Mouse (Mus musculus) forebrain, embryonic 15.5 days (tissue): ENCODE results near the gene Hcls1. TPM values are rescaled to one million over a fixed set of nuclear protein-coding genes. Genes with fewer than 3 reads are reported as not detected.

ENCODE experiments used
- ATAC-seq: fragments of 200-750 bp; cut with Nextera tagmentation; replicated peaks from 2 replicates; pipeline ENCODE4 v1.8.0; 2017; ENCODE audit warnings: mild to moderate bottlenecking, moderate TSS enrichment, moderate library complexity
- H3K27ac ChIP-seq: fragments of 300-500 bp; sonication (generic); replicated peaks from 2 replicates; pipeline ENCODE4 v1.5.1; 2015; ENCODE audit warnings: mild to moderate bottlenecking, inconsistent platforms
- H3K27me3 ChIP-seq: fragments of 300-500 bp; sonication (generic); 2 replicates; pipeline ENCODE4 v1.6.1; 2015; ENCODE audit warnings: inconsistent platforms
- H3K36me3 ChIP-seq: fragments of 300-500 bp; sonication (generic); 2 replicates; pipeline ENCODE4 v1.6.1; 2015; ENCODE audit warnings: mild to moderate bottlenecking, inconsistent platforms
- H3K4me1 ChIP-seq: fragments of 300-500 bp; sonication (generic); 2 replicates; pipeline ENCODE4 v1.6.1; 2015; ENCODE audit warnings: inconsistent platforms
- H3K4me2 ChIP-seq: fragments of 300-500 bp; sonication (generic); replicated peaks from 2 replicates; pipeline ENCODE4 v1.6.1; 2015; ENCODE audit warnings: mild to moderate bottlenecking, inconsistent platforms
- H3K4me3 ChIP-seq: fragments of 300-500 bp; sonication (generic); 2 replicates; pipeline ENCODE4 v1.5.1; 2015; ENCODE audit warnings: mild to moderate bottlenecking, inconsistent platforms
- H3K9ac ChIP-seq: fragments of 300-500 bp; sonication (generic); replicated peaks from 2 replicates; pipeline ENCODE4 v1.6.1; 2015; ENCODE audit warnings: mild to moderate bottlenecking, inconsistent platforms
- H3K9me3 ChIP-seq: fragments of 300-500 bp; sonication (generic); 2 replicates; pipeline ENCODE4 v1.6.1; 2016; ENCODE audit warnings: inconsistent platforms
- WGBS: fragments of 180-500 bp; shearing (Covaris S2); methylation state at CpG from one replicate; pipeline ENCODE4 v1.1.7; 2015; ENCODE audit warnings: mixed read lengths; 5-methylcytosine and 5-hydroxymethylcytosine counted together
- polyA plus RNA-seq: library from polyadenylated mRNA; unstranded; fragments of >200 nt; fragmentation: Nextera tagmentation; extraction: Ambion mirVana; gene quantifications from 2 replicates; pipeline ENCODE4 v1.2.1, GENCODE M21; 2015

Hcls1 gene
- polyA plus RNA-seq, 1 experiment from 2014 or later, result 2.1 TPM

DNA sequence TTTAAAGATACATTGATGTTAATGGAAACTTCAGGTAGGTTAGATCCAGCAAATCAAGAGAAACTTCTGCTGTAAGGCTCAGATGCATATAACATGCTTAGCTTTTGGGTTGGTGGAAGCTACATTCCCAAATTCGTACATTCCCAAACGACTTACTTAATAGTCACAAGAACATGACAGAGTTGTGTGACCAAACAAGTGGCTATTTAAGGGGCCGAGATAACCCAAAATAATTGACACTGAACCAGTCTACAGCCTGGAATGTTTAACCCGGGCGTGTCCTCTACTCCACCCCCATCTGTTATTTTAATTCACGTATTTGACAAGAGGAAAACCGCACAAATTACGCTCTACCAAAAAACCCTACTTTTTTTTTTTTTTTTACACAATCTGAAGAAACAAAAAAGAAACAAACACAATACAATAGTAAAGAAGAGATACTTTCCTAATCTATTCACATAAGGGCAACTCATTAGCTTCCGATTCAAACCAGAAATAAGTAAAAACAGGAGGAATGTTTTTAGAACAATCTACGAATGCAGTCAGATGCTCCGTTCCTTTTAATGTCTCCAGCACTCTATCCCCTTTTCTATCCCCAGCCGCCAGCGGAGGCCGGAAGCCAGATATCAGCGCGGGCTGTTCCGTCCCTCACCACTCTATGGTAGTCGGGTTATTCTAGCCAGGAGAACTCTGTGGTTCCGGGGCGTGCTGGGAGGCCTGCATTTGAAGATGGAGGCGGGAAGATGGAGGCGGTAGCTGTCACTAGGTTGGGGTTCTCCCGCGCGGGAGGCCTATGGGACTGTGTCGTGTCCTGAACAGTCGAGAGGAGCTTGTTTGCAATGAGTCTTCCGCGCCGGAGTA is 76.5 kb downstream of the Hcls1 start, which contains the start of gene Polq:
TSS of gene Polq (plus strand) at position 726 of the 861 bp plus-strand sequence.
- Histone ChIP-seq H3K9me3 (no peaks in the 10 kb centered on the region), H3K4me1 (peaks cover 18% of the 10 kb centered on the region), H3K27ac (no peak within 1 kb of the TSS), H3K36me3 (no peaks in the 10 kb centered on the region), H3K4me2 (peak within 1 kb of the TSS; percentile 87), H3K4me3 (peak within 1 kb of the TSS; percentile 65), H3K27me3 (no peaks in the 10 kb centered on the region), H3K9ac (peak within 1 kb of the TSS; percentile 55)
- ATAC-seq, result peak; percentile 99
- WGBS, result 5% methylated on average over 30 of the region's 30 CpGs

DNA sequence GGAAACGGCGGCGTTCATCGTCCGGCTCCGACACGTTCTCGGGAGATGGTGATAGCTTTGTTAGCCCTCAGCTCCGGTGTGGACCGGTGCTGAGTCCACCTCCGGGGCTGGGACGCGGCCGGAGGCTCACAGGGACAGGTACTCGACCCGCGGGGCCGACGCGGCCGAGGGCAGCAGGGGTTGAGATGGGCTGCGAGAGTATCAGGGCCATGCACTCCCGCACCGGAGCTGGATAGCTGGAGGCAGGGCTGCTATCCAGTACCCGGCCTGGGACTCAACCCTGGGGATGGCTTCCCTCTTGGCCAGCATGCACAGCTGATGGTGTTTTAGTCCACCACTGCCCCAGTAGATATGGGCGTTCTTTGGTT is 77.1 kb downstream of the Hcls1 start:
- Histone ChIP-seq H3K4me1 (peaks cover 18% of the 10 kb centered on the region), H3K27me3 (no peaks in the 10 kb centered on the region), H3K36me3 (no peaks in the 10 kb centered on the region), H3K4me3 (peak overlapping the region; percentile 65), H3K9me3 (no peaks in the 10 kb centered on the region), H3K4me2 (peak overlapping the region; percentile 87), H3K27ac (no peak overlapping the region), H3K9ac (peak overlapping the region; percentile 55)
- ATAC-seq, result peak; percentile 67
- WGBS, result 0% methylated on average over 26 of the region's 26 CpGs

DNA sequence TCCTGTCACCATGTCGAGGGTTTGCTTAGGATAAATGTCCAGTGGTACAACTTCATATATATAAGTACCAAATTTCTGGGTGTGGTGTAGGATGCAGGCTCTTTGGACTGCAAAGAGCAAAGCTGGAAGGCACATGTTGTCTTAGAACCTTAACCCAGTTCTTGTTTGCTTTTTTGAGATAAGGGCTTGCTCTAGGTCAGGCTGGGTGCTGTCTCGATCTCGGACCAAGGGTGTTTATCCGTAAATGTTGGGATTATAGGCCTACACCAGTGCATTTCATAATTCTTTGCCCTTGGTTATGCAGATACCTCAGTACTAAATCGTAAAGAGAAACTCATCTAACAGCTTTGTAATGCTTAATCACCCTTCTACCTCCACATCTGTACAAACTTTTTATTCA is 77.6 kb downstream of the Hcls1 start:
- no peaks in the 10 kb centered on the region for H3K9me3 ChIP-seq
- ATAC-seq, result no peak
- H3K4me3 ChIP-seq, result peak overlapping the region; percentile 65
- no peak overlapping the region for H3K27ac ChIP-seq
- peaks cover 18% of the 10 kb centered on the region for H3K4me1 ChIP-seq
- WGBS, result 51% methylated on average over 5 of the region's 5 CpGs
- H3K9ac ChIP-seq, result peak overlapping the region; percentile 55
- peak overlapping the region; percentile 87 for H3K4me2 ChIP-seq
- no peaks in the 10 kb centered on the region for H3K36me3 ChIP-seq
- no peaks in the 10 kb centered on the region for H3K27me3 ChIP-seq

Other genes starting within 250 kb of the Hcls1 start
- gene Ildr1, start 241.0 kb upstream of the Hcls1 start, polyA plus RNA-seq, result 0.06 and 0.17 TPM in 2 replicates
- gene Slc15a2, start 150.0 kb upstream of the Hcls1 start, polyA plus RNA-seq, result 13.2 and 13.9 TPM in 2 replicates
- 55.8 and 59.1 TPM in 2 replicates for gene Iqcb1, start 106.6 kb upstream of the Hcls1 start, polyA plus RNA-seq
- gene Eaf2, start 60.0 kb upstream of the Hcls1 start, polyA plus RNA-seq, result 0.84 and 0.91 TPM in 2 replicates
- 91.9 and 92.1 TPM in 2 replicates for gene Golgb1, start 59.8 kb upstream of the Hcls1 start, polyA plus RNA-seq
- not detected in 2 replicates for gene Fbxo40, start 55.5 kb downstream of the Hcls1 start, polyA plus RNA-seq
- gene Polq, start 76.8 kb downstream of the Hcls1 start, polyA plus RNA-seq, result 5.0 and 5.6 TPM in 2 replicates